Mouse (Mus musculus) hindbrain, embryonic 14.5 days (tissue): ENCODE results near the gene Tmem132b. TPM values are rescaled to one million over a fixed set of nuclear protein-coding genes. Genes with fewer than 3 reads are reported as not detected.

Experiments used
- ATAC-seq: fragments of 200-750 bp; cut with Nextera tagmentation; 2 replicates; pipeline ENCODE4 v1.8.0; 2017; ENCODE audit warnings: moderate number of reproducible peaks, mild to moderate bottlenecking, moderate TSS enrichment, moderate library complexity; ENCODE audit not compliant: low FRiP score
- DNase-seq: peaks from one replicate; pipeline ENCODE4 v3.0.0-alpha.2; 2015; ENCODE audit warnings: low spot score
- H3K27ac ChIP-seq: fragments of 300-500 bp; sonication (generic); 2 replicates; pipeline ENCODE4 v1.5.1; 2014; ENCODE audit warnings: mild to moderate bottlenecking, moderate library complexity
- H3K27me3 ChIP-seq: fragments of 300-500 bp; sonication (generic); 2 replicates; pipeline ENCODE4 v1.6.1; 2014; ENCODE audit warnings: mild to moderate bottlenecking, low read length, mixed read lengths; ENCODE audit not compliant: control insufficient read depth, insufficient read depth
- H3K36me3 ChIP-seq: fragments of 300-500 bp; sonication (generic); replicated peaks from 2 replicates; pipeline ENCODE4 v1.6.1; 2014; ENCODE audit not compliant: control insufficient read depth, insufficient read depth
- H3K4me1 ChIP-seq: fragments of 300-500 bp; sonication (generic); replicated peaks from 2 replicates; pipeline ENCODE4 v1.6.1; 2014; ENCODE audit warnings: antibody characterized with exemption, low read length, mixed read lengths; ENCODE audit not compliant: control insufficient read depth, insufficient read depth
- H3K4me2 ChIP-seq: fragments of 300-500 bp; sonication (generic); replicated peaks from 2 replicates; pipeline ENCODE4 v1.6.1; 2014; ENCODE audit warnings: mild to moderate bottlenecking, moderate library complexity
- H3K4me3 ChIP-seq: fragments of 300-500 bp; sonication (generic); replicated peaks from 2 replicates; pipeline ENCODE4 v1.5.1; 2014; ENCODE audit warnings: mild to moderate bottlenecking, low read length
- H3K9ac ChIP-seq: fragments of 300-500 bp; sonication (generic); 2 replicates; pipeline ENCODE4 v1.6.1; 2014
- H3K9me3 ChIP-seq: fragments of 300-500 bp; sonication (generic); 2 replicates; pipeline ENCODE4 v1.6.1; 2016; ENCODE audit warnings: low read length; ENCODE audit not compliant: control insufficient read depth
- WGBS: fragments of 180-500 bp; shearing (Covaris S2); extraction: QIAGEN DNeasy Blood & Tissue Kit; methylation state at CpG from one replicate; pipeline ENCODE4 v1.1.7; 2014; 5-methylcytosine and 5-hydroxymethylcytosine counted together
- polyA plus RNA-seq: library from polyadenylated mRNA; unstranded; fragments of >200 nt; fragmentation: Nextera tagmentation; extraction: Ambion mirVana; gene quantifications from 2 replicates; pipeline ENCODE4 v1.2.1, GENCODE M21; 2014

Tmem132b gene
- polyA plus RNA-seq, 1 experiment from 2014 or later, result 6.3 TPM

- H3K9me3 ChIP-seq, result no peaks in the 10 kb centered on the region
- no peaks in the 10 kb centered on the region for H3K36me3 ChIP-seq
- no peak overlapping the region for H3K4me3 ChIP-seq
- ATAC-seq (peak; percentile 40; the same call in 1 of the 2 replicates), DNase-seq (no peak)
- no peaks in the 10 kb centered on the region for H3K27me3 ChIP-seq
- no peak overlapping the region for H3K27ac ChIP-seq
- H3K4me1 ChIP-seq, result peaks cover 8% of the 10 kb centered on the region; the same call in 1 of the 2 replicates
- no peak overlapping the region for H3K4me2 ChIP-seq
- H3K9ac ChIP-seq, result no peak overlapping the region
- 75% methylated on average over 5 of the region's 5 CpGs for WGBS
Measured at GRCm38 (mm10) chr5:125658101-125658500, 126.5 kb downstream of the Tmem132b start.

- H3K4me2 ChIP-seq, result no peak overlapping the region
- H3K9me3 ChIP-seq, result no peaks in the 10 kb centered on the region
- no peak overlapping the region for H3K27ac ChIP-seq
- WGBS, result 16% methylated on average over 14 of the region's 14 CpGs
- H3K4me3 ChIP-seq, result no peak overlapping the region
- no peak for ATAC-seq
- no peak for DNase-seq
- no peaks in the 10 kb centered on the region for H3K36me3 ChIP-seq
- H3K27me3 ChIP-seq, result no peaks in the 10 kb centered on the region
- peaks cover 8% of the 10 kb centered on the region; the same call in 1 of the 2 replicates for H3K4me1 ChIP-seq
- no peak overlapping the region for H3K9ac ChIP-seq
Measured at GRCm38 (mm10) chr5:125658959-125659749, 127.6 kb downstream of the Tmem132b start.

DNA sequence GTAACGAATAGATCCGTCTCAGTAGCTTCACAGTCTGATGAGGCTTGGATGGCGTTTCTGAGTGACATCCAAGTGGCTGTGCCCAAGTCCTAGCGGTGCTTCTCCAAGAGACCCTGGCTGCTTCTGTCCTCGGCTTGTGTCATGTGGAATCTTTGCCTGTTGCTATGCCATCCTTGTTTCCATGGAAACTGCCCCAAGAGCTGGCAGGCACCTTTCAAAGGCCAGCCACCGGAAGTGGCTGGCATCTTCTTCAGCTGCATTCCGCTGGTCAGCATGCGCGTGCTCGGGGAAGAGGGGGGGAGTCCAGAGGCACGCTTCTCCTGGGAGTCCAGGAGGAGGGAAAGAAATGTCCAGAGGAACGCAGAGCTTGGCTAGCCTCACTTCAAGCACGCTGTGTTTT is 144.0 kb downstream of the Tmem132b start:
- no peak overlapping the region for H3K4me3 ChIP-seq
- peak overlapping the region; percentile 5; the same call in 1 of the 2 replicates for H3K9ac ChIP-seq
- H3K27ac ChIP-seq, result peak overlapping the region; percentile 61
- 20% methylated on average over 13 of the region's 13 CpGs for WGBS
- DNase-seq (peak; percentile 76), ATAC-seq (peak; percentile 75; the same call in 1 of the 2 replicates)
- H3K36me3 ChIP-seq, result no peaks in the 10 kb centered on the region
- peaks cover 9% of the 10 kb centered on the region for H3K4me1 ChIP-seq
- H3K9me3 ChIP-seq, result no peaks in the 10 kb centered on the region
- H3K27me3 ChIP-seq, result no peaks in the 10 kb centered on the region
- peak overlapping the region; percentile 39 for H3K4me2 ChIP-seq

DNA sequence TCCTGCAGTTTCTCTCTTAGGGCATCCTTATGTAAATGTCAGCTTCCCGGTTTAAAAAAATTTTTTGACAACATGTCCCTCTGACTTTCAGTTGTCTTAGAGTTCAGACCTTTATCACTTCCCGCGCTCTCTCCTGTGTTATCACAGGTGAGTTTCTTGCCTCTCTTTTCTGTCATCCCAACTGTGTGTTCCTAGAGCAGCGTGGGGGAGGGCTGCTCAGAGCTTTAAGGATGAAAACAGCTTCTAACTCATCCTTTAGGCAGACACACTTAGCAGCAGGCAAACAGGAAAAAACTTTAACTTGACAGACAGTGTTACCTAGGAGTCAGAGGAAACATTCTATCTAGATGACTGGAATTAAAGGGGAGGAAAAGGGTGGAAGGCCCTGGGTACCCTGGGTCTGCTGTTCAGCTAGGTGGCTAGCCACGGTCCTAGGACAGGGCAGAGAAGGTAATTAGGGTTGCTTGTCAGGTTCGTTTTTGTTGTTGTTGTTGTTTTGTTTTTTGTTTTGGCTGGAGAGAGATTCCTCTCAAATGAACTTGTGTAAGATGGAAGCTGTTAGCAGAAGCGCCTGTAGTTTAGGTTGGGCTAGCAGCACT is 144.6 kb downstream of the Tmem132b start:
- Histone ChIP-seq H3K27ac (0 out of 2 replicates have a peak overlapping the region, but pooled peaks have one; percentile 61), H3K4me2 (peak overlapping the region; percentile 39), H3K9ac (peak overlapping the region; percentile 5; the same call in 1 of the 2 replicates), H3K9me3 (no peaks in the 10 kb centered on the region), H3K4me3 (no peak overlapping the region), H3K27me3 (no peaks in the 10 kb centered on the region), H3K4me1 (peaks cover 9% of the 10 kb centered on the region), H3K36me3 (no peaks in the 10 kb centered on the region)
- DNase-seq, result no peak
- ATAC-seq, result no peak
- WGBS, result 58% methylated on average over 7 of the region's 7 CpGs

DNA sequence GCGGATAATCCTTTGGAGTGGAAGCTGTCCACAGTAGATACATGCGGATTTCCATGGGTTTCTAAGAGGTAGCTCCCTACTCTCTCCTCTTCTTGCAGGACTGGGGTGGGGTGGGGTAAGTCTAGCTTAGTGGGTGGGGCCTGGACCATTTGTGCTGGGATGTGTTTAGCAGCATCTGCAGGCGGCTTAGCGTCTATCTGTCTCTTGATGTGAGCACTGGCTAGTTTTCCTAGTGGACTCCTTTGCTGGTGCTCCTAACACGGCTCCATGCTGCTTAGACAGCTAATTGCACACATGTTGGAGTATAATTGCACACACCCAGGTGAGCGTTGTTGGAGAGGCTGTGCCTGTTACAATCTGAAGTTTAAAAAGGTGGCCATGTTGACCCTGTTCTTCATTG is 149.3 kb downstream of the Tmem132b start:
- H3K36me3 ChIP-seq, result no peaks in the 10 kb centered on the region
- no peaks in the 10 kb centered on the region for H3K9me3 ChIP-seq
- no peaks in the 10 kb centered on the region for H3K27me3 ChIP-seq
- no peak overlapping the region for H3K9ac ChIP-seq
- WGBS, result 92% methylated on average over 6 of the region's 6 CpGs
- no peak overlapping the region for H3K4me2 ChIP-seq
- H3K4me1 ChIP-seq, result 0 out of 2 replicates have a peak, but pooled peaks cover 5% of the 10 kb centered on the region
- no peak overlapping the region for H3K4me3 ChIP-seq
- no peak overlapping the region for H3K27ac ChIP-seq
- ATAC-seq, result no peak
- DNase-seq, result no peak

DNA sequence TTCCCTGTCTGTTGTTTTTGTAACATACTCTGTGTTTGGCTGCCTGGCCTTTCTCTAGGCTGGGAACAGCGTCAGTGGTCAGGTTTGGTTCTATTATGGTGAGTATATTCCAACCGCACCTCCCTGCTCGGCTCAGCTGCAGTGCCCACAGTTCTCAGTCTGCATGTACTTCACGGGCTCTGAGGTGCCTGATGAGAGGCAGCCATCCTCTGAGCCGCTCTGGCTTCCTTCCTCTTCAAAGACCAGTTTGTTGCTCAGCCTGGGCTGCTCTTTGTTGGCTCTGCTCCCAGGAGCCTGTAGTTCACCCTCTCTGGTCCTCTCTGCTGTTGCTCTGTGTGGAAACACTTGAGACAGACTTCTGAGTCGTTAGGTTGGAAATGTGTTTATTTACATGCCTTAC is 151.9 kb downstream of the Tmem132b start:
- Histone ChIP-seq H3K4me3 (no peak overlapping the region), H3K27ac (no peak overlapping the region), H3K4me2 (no peak overlapping the region), H3K9ac (no peak overlapping the region), H3K27me3 (no peaks in the 10 kb centered on the region), H3K9me3 (no peaks in the 10 kb centered on the region), H3K4me1 (0 out of 2 replicates have a peak, but pooled peaks cover 7% of the 10 kb centered on the region), H3K36me3 (no peaks in the 10 kb centered on the region)
- WGBS, result 84% methylated on average over 6 of the region's 6 CpGs
- DNase-seq, result no peak
- ATAC-seq, result no peak

- H3K4me3 ChIP-seq, result no peak overlapping the region
- 44% methylated on average over 11 of the region's 11 CpGs for WGBS
- H3K4me1 ChIP-seq, result 0 out of 2 replicates have a peak, but pooled peaks cover 7% of the 10 kb centered on the region
- ATAC-seq, result no peak
- H3K27me3 ChIP-seq, result no peaks in the 10 kb centered on the region
- no peak overlapping the region for H3K27ac ChIP-seq
- H3K9me3 ChIP-seq, result no peaks in the 10 kb centered on the region
- no peak overlapping the region for H3K4me2 ChIP-seq
- DNase-seq, result no peak
- no peak overlapping the region for H3K9ac ChIP-seq
- H3K36me3 ChIP-seq, result no peaks in the 10 kb centered on the region
Measured at GRCm38 (mm10) chr5:125685681-125686331, 154.2 kb downstream of the Tmem132b start.

DNA sequence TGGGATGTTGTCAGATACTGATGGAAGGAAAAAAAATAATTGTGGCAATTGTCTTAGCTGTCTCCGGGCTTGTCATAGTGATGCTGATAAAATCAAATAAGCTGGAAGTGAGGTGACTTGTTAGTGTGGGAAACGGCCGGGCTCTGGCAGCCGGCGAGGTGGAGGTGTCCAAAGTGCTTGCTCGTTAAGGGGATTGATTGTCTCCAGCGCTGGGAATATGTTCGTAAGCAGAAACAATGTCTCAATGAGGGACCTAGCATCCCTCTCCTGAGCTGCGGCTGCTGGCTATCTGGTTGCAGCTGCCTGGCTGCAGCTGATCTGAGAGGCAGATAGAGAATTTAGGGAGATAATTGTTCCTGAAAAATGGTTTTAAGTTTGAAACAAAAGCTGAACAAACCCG is 161.0 kb downstream of the Tmem132b start:
- Histone ChIP-seq H3K9ac (no peak overlapping the region), H3K4me2 (no peak overlapping the region), H3K4me1 (peaks cover 10% of the 10 kb centered on the region; the same call in 1 of the 2 replicates), H3K4me3 (no peak overlapping the region), H3K27me3 (no peaks in the 10 kb centered on the region), H3K9me3 (no peaks in the 10 kb centered on the region), H3K36me3 (no peaks in the 10 kb centered on the region), H3K27ac (no peak overlapping the region; the same call in 1 of the 2 replicates)
- no peak for ATAC-seq
- no peak for DNase-seq
- 40% methylated on average over 10 of the region's 10 CpGs for WGBS

GRCm38 (mm10) chr5:125699395-125699794 is 167.8 kb downstream of the Tmem132b start:
- Histone ChIP-seq H3K36me3 (no peaks in the 10 kb centered on the region), H3K9me3 (no peaks in the 10 kb centered on the region), H3K27ac (no peak overlapping the region), H3K4me3 (no peak overlapping the region), H3K9ac (no peak overlapping the region), H3K4me2 (no peak overlapping the region), H3K4me1 (no peaks in the 10 kb centered on the region), H3K27me3 (no peaks in the 10 kb centered on the region)
- 70% methylated on average over 3 of the region's 3 CpGs for WGBS
- DNase-seq (no peak), ATAC-seq (no peak)
